Mouse (Mus musculus): Measurements from ENCODE around the gene Junb.

The Junb gene

GRCm38 (mm10) chr8:84970135-84970790 lies 8.3 kb downstream of the Junb start:
- DNase-seq: no peak

- peak; percentile 89 for DNase-seq
Observed at GRCm38 (mm10) chr8:84969241-84970134, 9.0 kb downstream of the Junb start, which contains the start of the genes Gm49661, Prdx2 and Rnaseh2a. Gm49661 (minus strand) TSS chr8:84969433. Prdx2 (plus strand) TSS chr8:84969587. Rnaseh2a (minus strand) TSS chr8:84969767.

- DNase-seq: no peak
Observed at GRCm38 (mm10) chr8:84968650-84969049, 9.9 kb downstream of the Junb start.

GRCm38 (mm10) chr8:84967532-84968304 lies 10.8 kb downstream of the Junb start:
- DNase-seq: no peak

- no peak for DNase-seq
Observed at GRCm38 (mm10) chr8:84966603-84967002, 11.9 kb downstream of the Junb start.

GRCm38 (mm10) chr8:84965731-84966291 lies 12.7 kb downstream of the Junb start:
- DNase-seq: peak; percentile 97

- DNase-seq: no peak
Observed at GRCm38 (mm10) chr8:84963952-84964351, 14.6 kb downstream of the Junb start.

GRCm38 (mm10) chr8:84959811-84960210 lies 18.7 kb downstream of the Junb start:
- no peak for DNase-seq

GRCm38 (mm10) chr8:84956768-84957167 lies 21.8 kb downstream of the Junb start:
- DNase-seq: peak; percentile 64

GRCm38 (mm10) chr8:84952612-84953255 lies 25.8 kb downstream of the Junb start:
- peak; percentile 48 for DNase-seq

- no peak for DNase-seq
Observed at GRCm38 (mm10) chr8:84949753-84950152, 28.8 kb downstream of the Junb start.

- peak; percentile 63 for DNase-seq
Observed at GRCm38 (mm10) chr8:84947241-84947545, 31.3 kb downstream of the Junb start.

- no peak for DNase-seq
Observed at GRCm38 (mm10) chr8:84946528-84947240, 31.8 kb downstream of the Junb start, which contains the start of gene Rtbdn. Rtbdn (plus strand) TSS chr8:84946991.

- no peak for DNase-seq
Observed at GRCm38 (mm10) chr8:84945633-84946527, 32.6 kb downstream of the Junb start.

GRCm38 (mm10) chr8:84945235-84945632 lies 33.3 kb downstream of the Junb start:
- DNase-seq: no peak

- peak; percentile 48 for DNase-seq
Observed at GRCm38 (mm10) chr8:84944478-84945160, 33.9 kb downstream of the Junb start.

- DNase-seq: no peak
Observed at GRCm38 (mm10) chr8:84943699-84944098, 34.8 kb downstream of the Junb start.

GRCm38 (mm10) chr8:84937620-84938485 lies 40.7 kb downstream of the Junb start:
- no peak for DNase-seq
